Mouse (Mus musculus) embryo, embryonic 11.5 days (tissue): Measurements from ENCODE around the gene Fam72a.
A peak's percentile ranks its signal among the peaks of the same experiment; 100 is the strongest.
"Not testable (repeated sequence)": the region's sequence is repeated elsewhere in the genome, so short reads cannot be mapped to it uniquely, and the experiment has no call there.

ENCODE experiments used
- DNase-seq: peaks from one replicate; pipeline ENCODE4 v3.0.0-alpha.2; 2012; ENCODE audit warnings: low read depth, low spot score

Fam72a gene

DNA sequence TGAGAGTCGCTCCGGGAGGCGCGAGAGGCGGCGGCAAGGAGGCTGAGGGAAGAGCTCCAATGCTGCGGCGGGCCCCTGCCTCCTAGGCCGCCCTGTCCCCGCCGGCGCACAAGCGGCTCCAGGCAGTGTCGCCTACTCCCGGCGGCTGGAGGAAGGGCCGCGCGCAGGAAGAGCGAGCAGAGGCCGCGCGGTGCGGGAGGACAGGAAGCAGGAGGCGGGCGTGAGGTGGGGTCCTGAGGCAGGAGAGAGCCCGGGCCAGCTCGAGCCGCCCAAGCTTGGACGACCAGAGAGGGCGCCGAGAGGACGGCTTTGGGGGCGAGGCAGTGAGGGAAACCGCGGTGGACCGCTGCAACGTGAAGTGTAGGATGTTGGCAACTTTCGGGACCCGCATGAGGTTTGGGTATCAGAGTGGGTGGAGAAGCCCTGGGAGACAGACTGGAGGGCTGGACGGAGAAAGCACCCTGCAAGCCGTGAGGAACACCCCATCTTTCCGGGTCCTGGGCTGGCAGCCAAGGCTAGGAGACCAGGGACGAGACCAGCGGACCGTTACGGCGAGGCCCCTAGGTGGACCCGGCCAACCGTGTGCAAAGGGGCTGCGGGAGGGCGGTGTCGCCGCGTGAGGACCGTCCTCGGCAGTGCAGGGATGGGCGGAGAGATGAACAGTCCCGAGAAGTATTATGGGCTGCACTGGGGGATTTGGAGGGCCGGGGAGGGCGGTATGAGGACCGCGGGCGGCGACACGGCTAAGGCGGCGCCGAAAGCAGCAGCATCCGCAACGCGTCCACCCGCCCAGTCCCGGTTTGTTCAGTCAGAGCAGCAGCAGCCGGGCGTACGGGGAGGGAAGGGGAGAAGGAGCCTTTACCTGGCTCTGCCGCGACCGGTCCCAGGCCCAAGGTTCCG is 1.1 kb upstream of the Fam72a start:
- DNase-seq = peak; percentile 46

DNA sequence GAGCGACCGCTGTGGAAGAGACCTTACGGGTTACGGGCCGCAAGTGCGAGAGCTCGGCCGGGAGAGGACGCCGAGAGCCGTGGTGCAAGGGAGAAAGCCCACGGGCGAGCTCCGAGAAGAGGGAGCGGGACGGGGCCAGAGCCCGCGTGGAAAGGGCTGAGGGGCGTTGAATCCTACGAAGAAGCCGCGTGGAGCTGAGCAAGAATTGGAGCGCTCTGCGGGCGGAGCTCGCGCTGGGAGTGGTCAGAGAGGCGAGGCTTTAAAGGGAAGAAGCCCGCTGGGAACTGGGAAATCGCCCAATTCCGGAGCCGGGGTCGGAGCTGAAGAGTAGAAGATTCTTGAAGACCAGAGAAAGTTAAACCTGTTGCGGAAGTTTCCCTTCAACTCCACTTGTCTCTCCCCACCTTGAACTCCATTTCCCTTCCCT is 391 bp downstream of the Fam72a start:
- no peak for DNase-seq

DNA sequence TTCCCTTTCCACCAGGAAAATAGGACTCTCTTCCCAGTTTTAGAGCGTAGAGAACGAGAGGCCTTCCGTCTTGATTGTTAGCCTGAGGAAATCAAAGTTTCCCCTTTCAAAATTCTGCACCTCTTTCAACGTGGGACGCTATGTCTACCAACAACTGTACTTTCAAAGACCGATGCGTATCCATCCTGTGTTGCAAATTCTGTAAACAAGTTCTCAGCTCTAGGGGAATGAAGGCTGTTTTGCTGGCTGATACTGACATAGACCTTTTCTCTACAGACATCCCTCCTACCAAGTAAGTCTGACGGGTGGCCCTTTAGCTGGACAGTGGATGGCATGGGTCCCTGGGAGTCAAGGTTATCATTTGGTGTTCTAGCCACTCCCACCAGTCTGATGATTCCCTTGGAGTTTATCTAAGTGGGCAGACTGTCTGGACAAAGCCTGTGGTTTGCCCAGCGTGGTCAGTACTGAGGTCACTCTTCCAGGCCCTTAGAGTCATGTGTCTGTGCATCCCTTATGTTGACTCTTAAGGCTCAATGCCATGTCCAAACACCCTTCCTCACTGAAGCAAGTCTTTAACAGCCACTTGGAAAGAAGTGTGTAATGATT is 961 bp downstream of the Fam72a start:
- no peak for DNase-seq

DNA sequence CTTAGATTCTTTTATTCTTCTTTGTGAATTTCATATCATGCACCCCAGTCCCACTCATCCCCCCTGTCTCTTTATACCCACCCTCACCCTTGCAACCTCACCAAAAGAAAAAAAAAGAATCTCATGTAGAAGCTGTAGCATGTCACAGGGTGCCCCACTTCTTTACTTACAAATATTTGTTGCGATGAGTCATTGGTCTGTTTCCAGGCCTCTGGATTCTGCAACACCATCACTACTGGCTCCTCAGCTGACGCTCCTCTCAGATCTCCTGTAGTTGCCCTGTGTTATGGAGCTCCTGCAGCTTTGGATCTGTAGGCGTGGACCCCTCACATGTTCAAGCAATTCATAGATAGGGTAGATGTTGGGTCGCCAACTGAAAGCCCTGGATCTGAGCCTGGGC is 12.1 kb downstream of the Fam72a start:
- no peak for DNase-seq

DNA sequence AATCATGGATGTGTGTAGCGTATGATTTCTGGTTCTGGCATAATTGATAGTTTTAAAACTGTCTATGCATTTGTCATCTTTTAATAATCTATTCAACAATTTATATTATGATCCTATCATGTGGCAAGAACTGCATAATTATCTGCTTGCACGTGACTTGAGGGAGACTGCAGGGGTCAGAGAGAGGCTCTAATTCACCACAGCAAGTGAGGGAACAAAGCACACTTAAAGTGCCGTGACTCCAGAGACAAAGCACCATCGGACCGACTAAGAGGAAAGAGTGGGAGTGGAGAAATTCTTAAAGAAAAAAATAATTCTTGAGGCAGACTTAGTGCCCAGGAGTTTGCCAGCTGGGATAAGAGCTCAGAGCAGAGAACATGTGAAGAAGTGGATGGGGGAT is 13.1 kb downstream of the Fam72a start:
- no peak for DNase-seq

DNA sequence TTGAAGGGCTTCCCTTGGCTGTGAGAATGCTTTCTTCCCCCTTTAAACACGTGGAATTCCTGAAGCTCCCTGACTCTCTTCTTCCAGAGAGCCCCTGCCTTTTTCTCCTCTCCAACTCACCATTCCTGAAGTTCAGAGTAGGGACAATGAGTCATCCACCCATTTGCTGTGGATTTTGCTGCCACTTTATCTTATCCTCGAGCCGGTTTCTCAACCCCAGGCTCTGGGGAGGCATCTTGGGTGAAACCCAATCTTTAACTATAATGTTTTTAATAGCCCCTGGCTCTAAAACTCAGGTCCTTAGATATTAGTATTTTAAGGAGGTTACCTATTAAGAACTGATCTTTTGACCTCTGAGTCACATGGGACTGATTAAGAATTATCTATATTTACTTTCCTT is 13.7 kb downstream of the Fam72a start:
- no peak for DNase-seq

DNA sequence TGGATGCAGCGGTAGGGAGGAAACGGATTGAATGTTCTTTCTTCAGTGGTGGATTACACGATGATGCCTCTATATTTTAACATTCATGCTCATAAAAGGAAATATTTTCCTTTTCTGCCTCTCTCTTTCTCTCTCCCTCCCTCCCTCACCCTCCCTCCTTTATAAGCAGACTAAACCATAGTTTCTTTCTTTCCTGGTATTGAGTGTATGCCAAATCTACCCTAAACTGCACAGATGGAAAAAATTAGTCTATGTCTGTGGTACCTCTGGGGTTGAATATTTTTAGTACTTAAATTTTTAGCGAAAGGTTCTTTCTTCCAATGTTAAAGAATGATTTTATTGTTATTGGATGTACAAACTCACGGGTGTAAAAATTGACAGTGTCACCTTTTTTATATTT is 14.2 kb downstream of the Fam72a start:
- DNase-seq = no peak

DNA sequence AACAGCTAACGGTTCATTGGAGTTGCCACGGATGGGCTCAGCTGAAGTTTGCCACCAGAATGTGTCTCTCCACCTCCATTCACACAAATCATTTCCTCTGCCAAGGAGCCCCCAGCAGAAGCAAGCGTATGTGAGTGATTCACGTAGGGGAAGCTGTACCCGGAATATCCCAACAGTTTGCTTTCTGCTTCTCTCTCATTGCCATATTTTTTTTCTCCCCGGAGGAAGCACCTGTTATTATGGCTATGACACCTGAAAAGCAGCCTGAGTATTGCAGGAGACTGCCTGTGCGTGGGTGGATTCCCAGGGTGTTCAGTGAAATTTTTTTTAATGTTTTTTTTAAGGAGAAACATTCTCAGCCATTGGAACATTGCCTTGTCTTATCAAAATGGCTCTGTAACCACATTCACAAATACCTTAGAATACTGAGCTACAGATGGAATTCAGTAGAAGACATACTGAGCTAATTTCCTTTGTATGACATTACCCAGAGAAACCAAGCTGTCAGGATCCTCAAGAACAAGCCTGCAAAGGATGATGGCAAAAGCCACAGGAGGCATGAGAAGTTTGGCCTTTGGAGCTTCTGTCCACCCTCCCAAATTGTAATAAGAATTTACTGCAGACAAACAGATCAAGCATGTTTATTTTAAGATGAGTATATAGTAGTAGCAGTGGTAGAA is 16.3 kb downstream of the Fam72a start:
- DNase-seq = no peak

DNA sequence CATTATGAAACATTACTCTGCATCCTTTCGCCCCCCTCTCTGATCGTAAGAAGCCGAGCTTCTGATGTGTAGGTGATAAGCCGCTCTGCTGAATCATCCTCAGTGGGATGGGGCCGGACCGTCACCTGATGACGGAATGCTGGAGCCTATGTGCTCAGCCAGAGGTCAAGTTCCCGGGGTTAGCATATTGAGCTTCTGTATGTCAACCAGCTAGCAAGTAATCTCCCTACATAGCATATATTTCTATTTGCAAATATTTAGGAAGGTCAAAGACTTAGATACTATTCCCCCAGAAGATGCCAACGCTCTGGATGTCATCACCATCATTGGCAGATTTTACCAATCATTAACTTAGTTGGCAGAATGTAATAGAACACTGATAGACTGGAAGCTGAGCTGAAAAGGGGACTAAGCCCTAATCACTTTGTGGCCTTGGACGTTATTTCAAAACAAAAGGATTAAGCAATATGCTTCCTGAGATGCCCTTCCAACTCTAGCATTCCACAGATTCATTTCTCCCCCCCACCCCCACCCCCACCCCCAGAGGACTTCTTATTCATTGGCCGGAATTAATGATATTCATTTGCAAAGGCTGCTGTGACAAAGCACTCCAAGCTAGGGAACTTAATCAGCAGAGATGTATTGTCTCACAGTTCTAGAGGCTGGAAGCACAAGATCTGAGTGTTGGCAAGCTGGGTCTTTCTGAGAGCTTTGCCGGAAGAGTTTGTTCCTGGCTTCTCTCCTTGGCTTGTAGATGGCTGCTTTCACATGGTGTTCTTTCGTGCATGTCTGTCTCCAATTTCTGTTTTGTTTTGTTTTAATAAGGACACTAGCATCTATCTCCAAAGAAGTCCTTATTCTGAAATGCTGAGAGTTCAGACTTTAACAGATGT is 19.3 kb downstream of the Fam72a start:
- no peak for DNase-seq

DNA sequence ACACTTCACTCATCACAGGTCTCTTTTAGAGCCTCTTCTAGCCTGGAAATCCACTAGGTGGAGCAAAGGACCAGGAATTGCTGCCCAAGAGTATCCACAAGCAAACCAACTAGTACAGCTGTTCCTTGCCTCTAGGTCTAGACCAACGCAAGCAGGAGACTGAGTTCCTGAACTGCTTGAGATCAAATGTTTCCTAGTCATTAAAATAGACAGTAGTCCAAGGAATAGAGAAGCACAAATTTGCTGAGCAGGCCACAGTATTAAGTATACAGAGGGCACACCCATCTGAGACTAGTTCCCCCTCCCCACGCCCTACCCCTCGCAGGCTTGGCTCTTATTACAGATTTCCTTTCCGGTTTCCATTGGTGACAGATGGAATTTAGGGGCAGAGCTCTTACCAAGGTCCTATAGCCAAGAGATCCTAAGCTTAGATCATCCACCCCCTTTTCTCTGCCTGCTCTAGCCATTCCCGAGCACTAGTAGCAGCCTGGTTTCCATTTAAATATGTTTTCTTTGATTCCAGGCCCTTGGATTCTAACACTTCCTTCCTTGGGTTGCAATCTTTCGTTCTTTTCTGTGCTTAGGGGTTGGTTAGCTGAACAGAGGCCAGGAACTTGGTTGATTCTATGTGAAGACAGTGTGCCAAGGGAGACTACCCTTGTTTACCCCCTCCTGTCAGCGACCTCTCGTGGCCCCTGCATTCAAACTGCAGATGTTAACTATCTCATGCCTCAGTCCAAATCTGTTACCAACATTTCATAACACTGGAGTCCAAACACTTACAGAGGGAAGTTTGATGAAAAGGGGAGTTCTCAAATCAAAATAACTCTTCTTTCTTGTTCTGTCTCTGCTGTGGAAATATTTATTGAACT is 21.0 kb downstream of the Fam72a start:
- DNase-seq = no peak

DNA sequence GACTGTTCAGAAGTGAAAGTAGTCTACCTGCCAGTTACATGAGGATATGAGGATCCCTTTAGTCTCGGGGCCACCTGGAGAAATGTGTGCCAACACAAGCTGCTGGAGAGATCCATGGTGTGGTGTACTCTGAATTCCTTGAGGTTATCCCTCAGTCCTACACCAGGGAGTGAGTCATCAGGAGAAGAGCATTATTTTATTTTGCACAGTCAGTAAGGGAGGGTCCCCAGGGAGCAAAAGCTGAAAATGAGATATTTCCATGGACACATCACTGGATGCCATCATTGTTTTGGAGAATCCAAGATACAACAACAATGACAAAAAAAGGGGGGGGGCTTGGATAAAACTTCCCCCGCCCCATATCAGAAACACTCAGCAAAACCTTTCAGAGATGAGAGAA is 24.3 kb downstream of the Fam72a start:
- no peak for DNase-seq

DNA sequence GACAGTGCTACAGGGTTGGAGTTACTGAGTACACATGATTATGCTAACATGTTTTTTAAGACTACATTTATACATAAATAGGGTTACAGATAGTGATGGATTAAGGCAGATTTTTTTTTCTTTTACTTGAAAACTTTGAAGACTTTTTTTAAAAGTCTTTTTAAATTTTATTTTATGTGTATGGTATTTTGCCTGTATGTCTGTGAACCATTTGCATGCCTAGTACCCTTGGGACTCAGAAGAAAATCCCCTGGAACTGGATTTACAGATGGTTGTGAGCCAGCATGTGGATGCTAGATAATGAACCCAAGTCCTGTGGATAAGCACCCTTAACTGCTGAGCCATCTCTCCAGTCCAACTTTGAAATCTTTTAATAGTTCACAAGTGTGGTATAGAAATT is 25.7 kb downstream of the Fam72a start:
- no peak for DNase-seq

DNA sequence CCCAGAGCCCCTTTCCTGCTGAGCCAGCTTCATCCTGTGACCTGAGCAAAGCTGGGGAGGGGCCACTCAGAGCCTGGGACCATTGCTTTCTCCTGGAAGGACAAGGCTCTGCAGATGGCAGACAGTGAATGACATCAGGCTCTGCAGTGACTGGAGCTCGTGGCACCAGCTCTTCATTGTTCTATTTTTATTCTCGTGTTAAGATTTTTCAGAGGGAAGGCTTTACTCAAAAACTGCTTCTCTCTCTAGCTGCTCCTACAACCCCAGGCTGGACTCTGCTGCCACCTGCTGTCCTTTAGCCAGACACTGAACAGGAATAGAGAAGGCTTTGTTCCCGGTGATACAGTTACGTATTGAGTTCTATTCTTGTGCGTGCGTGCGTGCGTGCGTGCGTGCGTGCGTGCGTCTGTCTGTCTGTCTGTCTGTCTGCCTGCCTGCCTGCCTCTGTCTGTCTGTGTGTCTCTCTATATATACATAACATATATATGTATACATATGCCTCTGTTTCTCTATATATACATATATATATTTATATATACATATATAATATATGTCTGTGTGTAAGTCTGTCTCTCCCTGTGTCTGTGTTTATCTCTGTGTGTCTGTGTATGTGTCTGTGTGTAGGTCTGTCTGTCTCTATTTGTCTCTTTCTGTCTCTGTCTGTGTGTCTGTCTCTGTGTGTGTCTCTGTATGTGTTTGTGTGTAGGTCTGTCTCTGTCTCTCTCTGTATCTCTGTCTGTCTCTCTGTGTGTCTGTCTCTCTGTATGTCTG is 27.5 kb downstream of the Fam72a start:
- DNase-seq = peak; percentile 74

DNA sequence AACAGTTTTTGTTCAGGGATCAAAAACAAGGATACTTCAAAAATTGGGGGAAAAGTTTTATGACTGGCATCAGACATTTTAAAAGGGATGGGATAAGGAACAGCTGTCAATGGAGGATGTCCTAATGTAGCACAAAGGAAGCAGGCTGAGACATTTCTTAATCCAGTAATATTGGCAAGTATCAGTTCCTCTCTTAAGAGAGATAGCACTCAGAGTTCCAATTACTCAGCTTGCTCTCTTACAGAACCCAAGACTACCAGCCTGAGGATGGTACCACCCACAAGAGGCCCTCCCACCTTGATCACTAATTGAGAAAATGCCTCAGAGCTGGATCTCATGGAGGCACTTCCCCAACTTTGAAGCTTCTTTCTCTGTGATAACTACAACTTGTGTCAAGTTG is 32.8 kb downstream of the Fam72a start:
- DNase-seq = no peak

DNA sequence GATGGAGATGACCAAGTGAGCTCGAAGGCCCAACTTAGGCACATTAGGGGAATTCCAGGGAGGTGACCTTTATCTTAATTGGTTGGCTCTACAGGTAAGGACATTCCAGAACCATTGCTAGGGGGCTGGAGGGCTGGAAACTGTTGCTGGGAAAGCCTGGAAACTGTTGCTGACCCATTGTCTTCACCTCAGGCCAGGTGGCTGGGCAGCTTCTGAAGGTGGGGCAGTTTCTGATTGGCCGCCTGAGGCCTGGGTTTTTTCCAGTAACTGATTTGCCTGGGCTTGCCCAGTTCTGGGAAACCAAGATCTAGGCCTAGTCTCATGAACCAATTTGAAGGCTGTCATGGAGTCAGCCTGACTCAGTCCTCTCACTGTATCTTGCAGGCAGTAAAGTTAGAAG is 34.4 kb downstream of the Fam72a start:
- no peak for DNase-seq

DNA sequence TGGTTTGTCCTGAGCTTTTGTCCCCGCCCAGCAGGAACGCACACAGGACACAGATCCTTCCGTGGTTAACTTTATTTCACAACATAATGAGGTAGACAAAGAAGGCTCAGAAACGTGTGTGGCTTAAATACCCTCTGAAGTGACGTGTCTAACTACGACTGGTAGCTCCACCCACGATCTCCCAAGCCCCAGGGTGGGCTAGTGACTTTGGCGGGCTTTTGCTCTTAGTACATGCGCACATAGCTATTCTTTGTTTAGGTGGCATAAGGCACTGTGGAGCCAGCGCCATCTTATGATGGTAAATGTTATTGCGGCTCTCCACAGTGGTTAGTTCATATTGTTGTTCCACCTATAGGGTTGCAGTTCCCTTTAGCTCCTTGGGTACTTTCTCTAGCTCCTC is 38.4 kb downstream of the Fam72a start:
- DNase-seq = not testable (repeated sequence)

DNA sequence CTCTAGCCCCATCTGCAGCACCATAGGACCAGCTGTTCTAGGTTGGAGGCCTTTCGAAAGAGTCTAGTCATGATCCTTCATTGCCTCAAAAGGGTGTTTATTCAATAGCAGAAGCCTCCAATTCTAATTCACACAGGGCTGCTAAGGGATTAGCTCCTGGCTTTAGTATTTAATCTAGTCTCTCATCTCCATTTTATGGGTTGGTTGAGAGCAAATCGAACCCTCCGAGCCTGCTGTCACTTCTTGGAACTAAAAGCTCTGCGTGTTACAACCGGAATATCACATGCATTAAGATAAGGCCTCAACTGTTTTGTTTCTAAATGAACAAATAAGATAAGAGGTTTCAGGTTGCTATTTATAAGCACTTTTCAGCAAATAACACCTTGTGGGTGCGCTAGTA is 42.0 kb downstream of the Fam72a start:
- DNase-seq = no peak

DNA sequence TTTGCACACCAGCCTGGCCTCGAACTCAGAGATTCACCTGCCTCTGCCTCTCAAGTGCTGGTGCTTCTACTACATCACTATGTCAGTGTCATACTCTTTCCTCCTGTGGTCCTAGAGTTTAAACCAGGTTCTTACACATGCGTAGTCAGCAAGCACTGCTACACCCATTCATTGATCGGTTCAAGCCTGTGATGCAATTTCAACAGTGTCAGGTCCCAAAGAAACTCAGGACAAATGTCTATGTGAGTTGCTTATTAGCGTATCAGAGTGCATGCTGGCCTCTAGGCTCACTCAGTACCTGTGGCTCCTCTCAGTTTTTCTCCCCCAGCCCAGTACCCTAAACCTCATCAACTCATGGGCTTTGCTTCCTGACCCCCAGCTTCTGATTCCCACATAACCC is 42.7 kb downstream of the Fam72a start:
- DNase-seq = no peak

DNA sequence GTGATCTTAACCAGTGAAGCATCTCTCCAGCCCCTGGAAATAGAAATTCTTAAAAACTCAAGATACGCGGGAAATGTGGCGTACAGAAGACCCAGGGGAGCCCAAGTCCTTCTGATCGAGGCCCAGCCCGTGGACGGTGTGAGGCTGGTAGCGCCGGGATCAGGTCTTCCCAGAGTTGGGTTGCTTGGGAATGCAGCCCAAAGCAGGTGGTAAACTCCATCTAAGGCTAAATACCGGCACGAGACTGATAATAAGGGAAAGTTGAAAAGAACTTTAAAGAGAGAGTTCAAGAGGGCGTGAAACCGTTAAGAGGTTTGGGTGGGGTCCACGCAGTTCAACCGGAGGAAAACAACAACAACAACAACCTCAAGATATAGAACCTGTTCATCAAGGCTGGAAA is 46.0 kb downstream of the Fam72a start:
- DNase-seq = peak; percentile 63
